Mouse (Mus musculus) right cerebral cortex, adult 2 months (tissue): ENCODE results near the gene Sh2b1.
"Not testable (repeated sequence)": the region's sequence is repeated elsewhere in the genome, so short reads cannot be mapped to it uniquely, and the experiment has no call there.

Source experiments
- DNase-seq, 2 experiments: peaks; one replicate each; pipeline ENCODE4 v3.0.0; 2021 to 2022; ENCODE audit warnings: low spot score in 2 of 2

Gene Sh2b1

DNA sequence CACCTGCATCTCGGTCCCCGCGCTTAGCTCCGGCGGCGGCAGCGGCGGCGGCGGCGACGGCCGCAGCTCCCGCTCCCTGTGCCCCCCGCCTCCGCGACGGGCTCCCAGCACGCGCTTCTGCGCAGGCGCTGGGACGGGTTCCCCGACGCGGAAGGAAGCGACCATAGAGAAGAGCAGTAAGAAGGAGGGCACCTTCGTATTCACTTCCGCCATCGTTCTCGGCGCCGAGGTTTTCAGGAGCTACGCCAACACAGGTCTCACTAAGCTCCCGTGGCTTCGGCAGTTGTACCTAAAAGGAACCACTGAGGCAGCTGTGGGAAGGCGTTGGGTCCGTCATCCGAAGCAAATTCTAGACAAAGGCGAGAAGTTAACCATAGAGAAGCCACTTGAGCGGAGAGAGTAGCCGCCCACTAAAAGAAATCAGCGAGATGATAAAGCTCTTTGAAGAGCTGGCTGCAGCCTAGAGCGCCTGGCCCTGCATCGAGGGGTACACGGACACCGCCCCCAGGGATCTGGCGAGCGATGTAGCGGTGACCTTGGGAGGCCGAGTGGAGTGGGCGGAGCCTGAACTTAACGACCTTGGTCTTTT is at the start of gene Sh2b1:
TSS of gene Sh2b1 (minus strand) at position 432 of the 589 bp plus-strand sequence.
- peak; percentile 88 to 90 for DNase-seq

DNA sequence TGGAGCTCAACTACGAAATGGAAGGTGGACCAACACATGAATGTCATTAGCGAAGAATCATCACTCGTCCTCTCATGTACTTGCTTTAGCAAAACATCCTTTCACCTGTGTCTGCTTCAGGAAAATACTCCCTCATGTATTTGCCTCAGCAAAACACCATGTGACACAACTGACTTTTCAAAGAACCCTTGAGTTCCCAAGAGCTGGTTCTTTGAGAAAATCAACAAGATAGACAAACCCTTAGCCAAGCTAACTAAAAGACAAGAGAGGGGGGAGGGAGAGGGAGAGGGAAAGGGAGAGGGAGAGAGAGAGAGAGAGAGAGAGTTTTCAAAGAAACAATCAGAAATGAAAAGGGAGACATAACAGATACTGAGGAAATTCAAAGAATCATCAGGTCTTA is 48.1 kb upstream of the Sh2b1 start:
- no peak for DNase-seq

DNA sequence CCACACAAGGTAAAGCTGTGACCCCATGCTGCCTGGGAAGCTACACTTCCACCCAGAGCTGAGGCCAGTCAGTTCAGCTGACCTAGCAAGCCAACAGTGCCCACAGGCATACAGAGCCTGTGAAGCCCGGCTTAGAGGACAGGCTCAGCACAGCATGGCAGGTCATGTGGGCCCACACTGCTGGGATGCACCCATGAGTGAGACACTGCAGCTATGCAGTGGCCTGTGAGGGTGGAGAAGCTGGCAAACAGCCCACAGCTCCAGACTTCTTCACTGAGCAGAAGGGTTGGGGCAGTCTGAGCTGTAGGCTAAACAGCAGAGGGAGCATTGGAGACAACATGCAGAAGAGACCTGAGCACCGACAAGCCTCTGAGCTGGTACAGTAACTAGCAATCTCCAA is 44.3 kb upstream of the Sh2b1 start:
- peak in 1 of 2 experiments; percentile 10 for DNase-seq

DNA sequence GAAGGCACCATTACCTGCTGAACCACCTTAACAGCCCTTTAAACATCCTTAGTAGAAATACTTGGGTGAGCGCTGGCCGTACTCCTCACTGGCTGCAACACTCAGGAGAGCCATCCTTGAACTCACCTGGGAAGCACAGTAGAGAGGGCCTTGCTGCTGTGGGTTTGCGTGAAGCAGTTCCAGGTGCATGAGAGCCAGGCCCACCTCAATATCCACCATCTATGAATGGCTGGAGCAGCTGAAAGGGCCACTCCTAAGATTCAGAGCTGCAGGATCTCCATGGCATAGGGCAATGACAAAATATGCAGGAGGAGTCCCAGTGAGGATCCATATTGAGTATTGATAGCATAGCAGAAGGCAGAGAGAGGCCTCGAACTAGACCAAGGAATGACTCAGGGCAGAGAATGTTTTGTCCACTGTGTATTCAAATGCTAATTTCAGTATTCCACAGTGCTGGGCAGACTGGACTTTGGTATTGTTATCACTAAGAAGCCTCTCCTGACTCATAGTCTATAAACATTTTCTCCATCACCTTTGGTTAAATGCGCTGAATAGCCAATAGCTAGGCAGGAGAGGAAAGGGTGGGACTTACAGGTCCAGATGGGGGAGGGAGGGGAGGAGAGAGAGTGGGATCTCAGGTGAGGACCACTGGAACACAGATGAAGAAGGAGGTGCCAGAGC is 43.2 kb upstream of the Sh2b1 start:
- DNase-seq = no peak

DNA sequence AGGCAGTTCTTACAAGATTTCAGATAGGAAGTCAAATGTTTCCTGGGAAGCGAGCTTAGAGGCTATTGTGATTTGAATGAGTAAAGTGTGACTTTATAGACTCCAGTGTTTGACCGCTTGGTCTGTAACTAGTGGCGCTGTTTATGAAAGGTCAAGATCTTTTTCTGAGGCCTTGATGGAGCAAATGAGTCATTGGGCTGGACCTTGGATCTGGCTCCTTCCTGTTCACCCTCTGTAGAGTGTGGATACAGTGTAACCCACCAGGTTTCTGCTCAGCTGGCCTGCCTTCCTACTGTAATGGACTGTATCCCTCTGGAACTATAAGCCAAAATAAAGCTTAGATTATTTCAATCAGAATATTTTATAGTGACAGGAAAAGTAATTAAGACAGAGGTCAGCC is 36.1 kb upstream of the Sh2b1 start:
- no peak for DNase-seq

DNA sequence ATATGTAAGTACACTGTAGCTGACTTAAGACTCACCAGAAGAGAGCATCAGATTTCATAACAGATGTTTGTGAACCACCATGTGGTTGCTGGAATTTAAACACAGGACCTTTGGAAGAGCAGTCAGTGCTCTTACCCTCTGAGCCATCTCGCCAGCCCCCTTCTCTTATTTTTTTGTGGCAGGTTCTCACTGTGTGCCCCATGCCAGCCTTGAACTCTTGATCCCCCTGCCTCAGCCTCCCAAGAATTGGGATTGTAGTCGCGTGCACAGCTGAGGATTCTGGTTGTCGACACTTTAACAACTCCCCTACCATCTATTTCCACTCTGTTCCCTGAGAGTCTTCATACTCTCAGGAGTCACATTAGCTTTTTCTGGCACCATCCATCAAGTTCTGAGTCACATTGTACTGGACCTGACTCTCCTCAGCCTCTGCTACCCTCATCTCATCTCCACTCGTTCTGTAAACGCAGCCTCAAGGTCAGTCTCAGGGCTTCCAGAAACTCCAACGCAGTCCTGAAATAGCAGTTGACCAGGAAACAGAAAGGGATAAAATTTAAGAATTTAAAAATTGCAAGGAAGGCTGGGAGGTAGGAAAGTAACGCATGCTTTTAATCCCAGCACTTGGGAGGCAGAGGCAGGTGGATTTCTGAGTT is 32.0 kb upstream of the Sh2b1 start:
- no peak for DNase-seq

DNA sequence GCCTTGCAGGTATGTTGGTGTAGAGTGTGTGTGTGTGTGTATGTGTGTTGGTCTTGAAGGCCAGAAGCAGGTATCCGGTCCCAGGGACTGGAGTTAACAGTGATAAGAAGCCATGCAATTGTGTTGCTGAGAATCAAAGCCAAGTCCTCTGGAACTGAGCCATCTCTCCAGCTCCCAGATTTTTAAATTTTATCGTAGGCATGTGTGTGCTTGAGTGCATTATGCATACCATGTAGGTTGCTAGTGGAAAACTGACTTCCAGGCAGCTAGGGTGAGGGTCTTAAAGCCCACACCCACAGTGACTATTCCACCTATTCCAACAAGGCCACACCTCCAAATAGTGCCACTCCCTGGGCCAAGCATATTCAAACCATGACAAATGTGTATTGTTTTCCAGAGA is 29.7 kb upstream of the Sh2b1 start:
- no peak for DNase-seq

DNA sequence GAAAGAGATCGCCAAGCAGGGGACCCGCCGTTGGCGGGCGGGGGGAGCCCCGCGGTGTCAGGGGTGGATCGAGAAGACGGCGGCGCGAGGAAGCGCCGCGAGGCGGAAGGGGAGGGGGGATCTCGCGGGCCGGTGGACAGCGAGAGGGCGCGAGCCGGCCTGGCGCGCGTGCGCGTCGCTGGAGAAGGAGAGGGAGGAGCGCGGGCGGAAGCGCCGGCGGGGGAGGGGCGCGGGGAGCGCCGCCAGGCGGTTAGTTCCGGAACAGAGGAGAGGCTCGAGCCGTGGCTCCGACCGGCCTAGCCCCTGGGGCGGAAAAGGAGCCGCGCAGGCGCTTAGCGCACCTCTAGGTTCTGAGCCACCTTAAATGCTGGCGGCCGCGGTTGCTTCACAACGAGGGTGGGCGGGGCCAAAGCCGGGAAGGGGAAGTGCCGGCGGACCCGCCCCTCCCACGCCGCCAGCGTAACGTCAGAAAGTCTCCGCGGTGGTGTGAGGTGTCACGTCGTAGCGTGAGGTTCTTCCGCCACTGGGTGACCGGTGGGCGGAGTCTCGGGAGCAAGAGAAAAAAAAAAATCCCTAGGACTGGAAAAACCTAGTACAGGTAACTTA is 28.2 kb upstream of the Sh2b1 start, which contains the start of gene Atxn2l:
TSS of gene Atxn2l (minus strand) at position 165 of the 606 bp plus-strand sequence.
- peak; percentile 98 to 99 for DNase-seq

DNA sequence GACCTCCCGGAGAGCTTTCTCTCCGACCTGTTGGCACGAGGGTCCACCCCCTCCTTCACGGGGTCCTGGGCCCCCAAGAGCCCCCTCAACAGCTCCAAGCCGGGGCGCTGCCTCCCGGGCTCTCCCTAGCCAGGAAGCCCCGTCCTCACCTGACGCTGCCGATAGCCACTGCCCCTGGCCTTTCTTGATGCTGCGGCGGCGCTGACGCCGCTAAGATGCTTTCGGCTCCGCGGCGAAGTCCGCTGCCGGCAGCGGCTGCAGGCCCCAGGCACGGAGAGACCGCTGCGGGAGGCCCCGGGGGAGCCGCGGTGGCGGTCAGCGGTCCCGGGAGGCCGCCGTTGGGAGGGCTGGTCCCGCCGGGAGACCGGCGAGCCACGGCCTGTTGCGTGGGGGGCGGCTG is 27.5 kb upstream of the Sh2b1 start:
- no peak for DNase-seq

DNA sequence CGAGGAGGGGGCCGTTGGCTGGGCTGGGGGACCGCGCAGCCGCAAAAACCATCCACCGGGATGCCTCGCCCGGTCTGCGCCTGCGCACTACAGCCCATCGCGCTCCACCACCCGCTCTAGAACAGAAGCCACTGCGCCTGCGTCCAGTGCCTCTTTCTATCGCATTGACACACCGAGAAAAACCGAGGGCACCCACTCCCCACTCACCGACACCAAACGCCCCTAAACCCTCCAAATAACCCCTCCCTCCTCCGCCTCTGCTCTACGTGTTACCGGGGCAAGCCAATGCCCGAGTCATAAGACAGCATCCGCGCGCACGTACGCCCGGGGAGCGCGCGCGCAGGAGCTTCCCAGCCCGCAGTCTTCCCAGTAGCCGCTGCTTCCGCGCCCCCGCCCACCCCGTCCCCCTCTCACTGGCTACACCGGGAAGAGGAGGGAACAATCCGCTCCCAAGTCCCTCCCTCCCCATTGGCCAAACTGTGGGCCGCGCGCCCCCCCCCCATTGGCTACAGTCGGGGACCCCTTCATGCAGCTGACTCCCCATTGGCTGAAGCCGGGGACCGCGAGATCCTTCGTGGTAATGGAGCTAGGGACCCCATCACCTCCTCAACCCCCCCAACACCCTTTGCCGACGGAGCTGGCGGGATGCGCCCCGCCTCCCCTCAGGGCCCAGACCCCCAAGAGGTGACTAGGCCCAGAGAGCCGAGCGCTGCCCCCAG is 27.0 kb upstream of the Sh2b1 start:
- DNase-seq = peak; percentile 94 to 96

DNA sequence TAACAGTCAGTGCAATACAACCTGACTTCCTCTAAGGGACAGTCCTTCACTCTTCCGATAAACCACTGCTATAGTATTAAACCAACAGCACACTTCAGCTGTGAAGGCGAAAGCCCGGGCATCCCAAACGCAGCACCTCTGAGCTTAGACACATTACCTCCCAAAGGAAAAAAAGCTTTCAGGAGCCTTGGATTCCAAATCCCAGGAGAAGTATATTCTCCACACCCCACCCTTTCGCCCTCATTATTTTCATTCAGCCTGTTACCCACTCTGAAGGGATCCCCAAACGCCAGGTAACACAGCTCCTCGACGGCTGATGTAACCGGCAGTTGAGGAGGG is 26.4 kb upstream of the Sh2b1 start:
- DNase-seq = no peak

DNA sequence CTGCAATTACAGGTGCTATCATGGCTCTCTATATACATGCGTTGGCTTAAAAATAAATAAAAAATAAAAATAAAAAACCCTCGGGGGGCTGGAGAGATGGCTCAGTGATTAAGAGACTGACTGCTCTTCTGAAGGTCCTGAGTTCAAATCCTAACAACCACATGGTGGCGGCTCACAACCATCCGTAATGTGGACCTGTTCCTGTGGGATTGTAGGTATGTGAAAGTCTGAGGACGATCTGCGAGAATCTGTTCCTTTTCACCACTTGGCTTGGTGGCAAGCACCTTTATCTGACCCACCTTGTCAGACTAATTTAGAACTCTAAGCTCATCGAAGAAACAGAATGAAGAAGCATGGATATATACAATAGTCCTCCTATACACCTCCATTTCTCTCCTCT is 24.2 kb upstream of the Sh2b1 start:
- DNase-seq = no peak

DNA sequence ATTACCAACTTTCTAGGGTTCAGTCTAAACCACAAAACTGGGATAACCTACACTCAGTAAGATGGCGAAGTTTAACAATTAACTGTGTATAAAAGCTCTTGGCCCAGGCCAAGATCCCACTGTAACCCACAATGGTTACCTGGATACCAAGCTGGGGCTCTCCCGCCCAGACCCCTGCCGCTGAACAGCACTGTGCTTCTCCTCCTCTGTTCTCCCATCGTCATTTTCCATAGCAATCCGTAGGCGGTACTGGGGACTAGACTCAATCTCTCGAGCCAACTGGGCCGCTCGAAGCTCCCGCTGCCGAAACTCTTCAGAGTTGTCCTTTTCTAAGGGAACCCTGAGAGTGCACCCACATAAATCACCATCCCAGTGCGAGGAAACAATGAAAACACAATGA is 22.7 kb upstream of the Sh2b1 start:
- no peak for DNase-seq

DNA sequence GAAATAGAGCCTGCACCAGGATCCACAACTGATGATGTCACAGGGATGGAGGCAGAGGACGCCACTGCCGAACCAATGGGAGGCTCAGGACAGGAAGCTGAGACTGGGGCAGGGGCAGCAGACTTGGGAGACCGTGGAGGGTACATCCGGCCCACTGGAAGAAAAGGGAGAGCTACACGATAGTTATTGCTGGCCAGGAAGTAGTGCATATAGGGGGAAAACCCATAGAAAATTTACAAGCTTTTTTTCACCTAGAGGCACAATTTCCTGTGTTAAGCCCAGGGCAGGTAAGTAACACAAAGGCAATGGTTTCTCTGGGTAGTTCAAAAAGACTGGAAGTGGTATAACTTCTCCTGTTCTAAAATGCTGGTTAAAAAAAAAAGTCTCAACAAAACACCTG is 21.3 kb upstream of the Sh2b1 start:
- no peak for DNase-seq

DNA sequence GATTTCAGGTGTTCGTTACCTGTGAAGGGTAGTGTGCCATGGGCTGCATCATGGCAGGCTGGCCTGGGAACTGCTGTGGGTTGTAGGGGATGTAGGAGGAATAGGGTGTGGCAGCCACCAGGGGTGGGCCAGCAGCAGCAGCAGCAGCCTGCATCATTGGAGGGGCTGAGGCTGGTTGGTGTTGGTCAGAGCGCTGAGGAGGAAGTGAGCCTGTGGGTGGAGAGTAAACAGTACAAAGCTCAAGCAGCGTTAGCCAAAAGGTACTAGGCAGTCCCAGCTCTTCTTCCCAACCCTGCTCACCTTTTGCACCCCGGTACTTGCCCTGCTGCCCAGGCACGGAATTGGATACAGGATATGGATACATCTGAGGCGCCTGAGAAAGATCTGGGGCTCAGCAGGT is 18.9 kb upstream of the Sh2b1 start:
- DNase-seq = no peak

DNA sequence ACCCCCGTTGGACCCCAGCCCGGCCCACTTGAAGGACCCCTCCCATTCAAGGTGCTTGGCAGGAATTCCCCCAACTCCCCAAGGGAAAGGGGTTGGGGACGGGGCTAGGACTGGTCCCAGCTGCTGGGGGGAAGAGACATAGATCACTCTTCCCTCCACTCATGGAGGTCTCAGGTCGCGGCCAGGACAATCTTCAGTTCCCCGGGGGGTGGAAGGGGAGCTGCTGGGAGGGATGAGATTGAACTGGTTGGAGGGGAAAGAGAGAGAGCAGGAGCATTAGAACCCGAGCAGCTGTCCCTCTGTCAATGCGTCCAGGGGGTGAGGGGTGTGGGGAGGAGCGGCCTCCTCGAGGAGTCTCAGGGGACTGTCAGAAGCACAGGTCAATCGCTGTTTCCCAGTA is 16.7 kb upstream of the Sh2b1 start:
- no peak for DNase-seq

DNA sequence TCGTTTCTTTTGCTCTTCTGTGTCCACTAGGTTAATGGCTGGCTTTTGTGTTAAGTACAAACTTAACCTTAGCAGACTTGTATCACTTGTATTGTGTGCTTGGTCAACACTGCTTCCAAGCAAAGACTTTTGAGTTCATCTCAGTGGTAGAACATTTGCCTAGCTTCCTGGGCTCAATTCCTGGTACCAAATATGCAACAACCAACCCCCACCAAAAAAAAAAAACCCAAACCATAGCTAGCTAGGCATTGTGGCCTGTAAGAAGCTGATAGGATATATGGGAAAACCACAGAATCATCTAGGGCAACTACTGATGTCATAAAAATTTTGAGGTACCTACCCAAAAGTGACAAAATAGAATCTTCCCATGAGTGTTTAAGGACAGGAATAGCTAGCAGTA is 15.8 kb upstream of the Sh2b1 start:
- DNase-seq = no peak

DNA sequence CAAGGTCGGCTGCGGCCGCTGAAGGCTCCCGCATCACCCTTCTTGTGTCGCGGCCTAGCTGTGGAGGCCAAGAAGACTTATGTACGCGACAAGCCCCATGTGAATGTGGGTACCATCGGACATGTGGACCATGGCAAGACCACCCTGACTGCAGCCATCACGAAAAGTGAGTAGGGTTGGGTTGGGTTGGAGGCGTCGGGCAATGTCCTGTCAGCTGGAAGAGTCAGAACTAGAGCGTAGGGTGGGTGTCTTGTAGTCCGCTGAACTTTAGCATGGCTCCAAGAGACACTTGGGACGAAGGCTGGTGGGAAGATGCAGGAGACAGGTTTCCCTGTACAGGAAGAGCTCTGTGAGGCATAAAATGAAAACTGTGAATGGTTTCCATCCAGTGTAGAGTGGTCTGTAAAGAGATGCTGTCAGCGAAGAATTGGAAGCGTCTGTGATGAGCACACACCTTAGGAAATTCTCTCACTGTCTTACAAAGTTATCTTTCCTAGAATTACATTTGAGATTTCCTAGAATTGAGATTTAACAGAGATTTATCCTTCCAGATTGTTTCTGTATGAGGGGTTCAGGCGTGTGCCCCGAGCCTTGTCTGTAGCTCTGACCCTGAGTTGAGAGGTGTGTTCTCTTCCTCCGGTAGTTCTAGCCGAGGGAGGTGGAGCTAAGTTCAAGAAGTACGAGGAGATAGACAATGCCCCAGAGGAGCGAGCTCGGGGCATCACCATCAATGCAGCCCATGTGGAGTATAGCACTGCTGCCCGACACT is 12.6 kb upstream of the Sh2b1 start:
- DNase-seq = not testable (repeated sequence)

DNA sequence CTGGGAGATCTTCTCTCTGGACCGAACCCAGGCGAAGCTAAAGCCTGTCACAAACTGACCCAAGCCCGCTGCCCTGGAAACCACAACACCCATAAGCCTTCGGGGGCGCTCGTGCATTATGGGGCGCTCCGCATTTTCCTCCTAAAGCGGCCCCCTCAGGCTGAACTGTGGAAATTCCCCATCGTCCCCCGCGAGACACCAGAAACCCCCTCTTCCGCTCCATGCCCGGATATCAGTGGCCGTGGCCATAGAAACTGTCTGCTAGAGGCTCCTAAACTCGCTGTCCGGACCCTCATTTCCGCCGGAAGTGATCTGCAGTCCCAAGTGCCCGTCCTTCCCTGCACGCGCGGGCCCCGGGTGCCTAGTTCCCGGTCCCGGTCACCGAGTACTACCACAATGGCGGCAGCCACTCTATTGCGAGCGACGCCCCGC is 11.8 kb upstream of the Sh2b1 start, which contains the start of gene Tufm:
TSS of gene Tufm (plus strand) at position 310 of the 432 bp plus-strand sequence.
- DNase-seq = peak; percentile 98

DNA sequence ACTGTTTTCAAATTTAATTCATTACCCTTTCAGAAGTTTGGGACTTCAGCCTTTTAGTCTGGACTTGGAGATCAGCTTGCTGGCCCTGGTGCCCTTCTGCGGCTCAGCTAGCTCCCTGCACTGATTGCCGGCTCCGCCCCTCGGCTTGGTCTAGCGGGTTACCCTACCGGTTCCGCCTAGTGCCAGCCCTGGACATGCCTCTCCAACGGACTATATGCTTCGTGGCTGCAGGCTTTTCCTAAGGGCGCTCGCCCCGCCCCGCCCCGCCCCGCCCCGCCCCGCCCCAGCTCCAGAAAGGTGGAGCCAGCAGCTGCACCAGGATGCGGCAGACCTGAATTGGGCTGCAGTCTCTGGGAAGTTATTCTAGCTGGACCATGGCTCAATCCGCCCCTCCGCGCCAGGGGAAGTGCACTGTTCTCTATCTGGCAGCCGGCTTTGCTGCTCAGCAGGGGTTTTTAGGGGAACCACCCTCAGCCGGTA is 7.2 kb upstream of the Sh2b1 start:
- DNase-seq = peak; percentile 61 to 63

DNA sequence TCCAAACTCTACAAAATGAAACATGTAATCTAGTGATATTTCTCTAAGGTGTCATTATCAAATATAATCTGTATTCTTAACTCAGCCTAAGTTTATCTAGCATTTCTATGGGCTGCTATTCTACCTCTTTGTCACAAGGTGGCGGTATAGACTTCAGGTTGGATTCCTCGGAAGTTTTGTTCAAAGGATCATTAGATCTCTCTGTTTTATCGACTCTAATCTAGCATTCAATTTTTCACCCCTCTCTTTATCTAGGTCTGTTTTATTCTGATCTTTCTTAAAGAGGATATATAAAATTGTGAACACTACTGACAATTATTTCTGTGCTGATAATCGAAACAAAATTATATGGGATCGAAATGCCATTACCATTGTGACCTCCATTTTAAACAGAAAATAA is 6.5 kb upstream of the Sh2b1 start:
- DNase-seq = no peak
